Mouse (Mus musculus) heart, adult 2 months (tissue): Measurements from ENCODE around the gene Slc10a4.

Source experiments
- CTCF ChIP-seq: fragments of 200-600 bp; IDR thresholded peaks from 2 replicates; pipeline ENCODE4 v1.8.1; 2022; ENCODE audit warnings: antibody characterized with exemption, mild to moderate bottlenecking, moderate library complexity
- POLR2A ChIP-seq: fragments of 200-500 bp; IDR thresholded peaks from 2 replicates; pipeline ENCODE4 v1.6.1; 2011; ENCODE audit warnings: mild to moderate bottlenecking, low read depth, low read length, control low read depth; ENCODE audit not compliant: insufficient read depth

GRCm38 (mm10) chr5:72957281-72957680 lies 49.4 kb upstream of the Slc10a4 start:
- TF ChIP-seq CTCF (no peak), POLR2A (no peak)
